Mouse (Mus musculus): ENCODE data around the gene Olfr804.

Olfr804 gene

GRCm38 (mm10) chr10:129702910-129703309 is at the start of gene Olfr804:
Gene Olfr804, plus strand, starts transcription at chr10:129703210.
- DNase-seq (ENCODE audit: low spot score) = no peak

DNA sequence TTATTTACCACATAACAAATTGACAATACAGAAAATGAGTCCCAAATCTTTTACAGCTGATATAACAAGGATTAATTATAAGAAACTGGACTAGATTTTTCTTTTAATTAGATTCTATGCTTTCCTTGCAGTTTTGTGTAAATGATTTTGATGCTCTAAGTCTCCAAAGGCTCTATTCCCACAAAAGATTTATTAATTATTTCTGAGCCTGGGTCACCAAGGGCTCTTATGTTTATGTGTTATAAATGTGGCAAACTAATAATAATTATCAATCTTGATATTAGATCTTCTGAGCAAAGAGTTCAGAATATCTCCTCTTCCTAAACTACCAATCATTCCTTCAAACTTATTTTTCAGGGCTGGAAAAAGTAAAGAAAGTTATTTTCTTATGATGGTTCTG is 45.6 kb upstream of the Olfr804 start, which contains the start of gene Olfr800:
Gene Olfr800 (plus strand): TSS at position 301 of the 400 bp plus-strand sequence.
- DNase-seq (ENCODE audit: low spot score) = no peak

- no peak for DNase-seq (ENCODE audit: low spot score)
Measured at GRCm38 (mm10) chr10:129673765-129674164, 29.2 kb upstream of the Olfr804 start, which contains the start of gene Olfr801. Gene Olfr801, minus strand, starts transcription at chr10:129673865.

DNA sequence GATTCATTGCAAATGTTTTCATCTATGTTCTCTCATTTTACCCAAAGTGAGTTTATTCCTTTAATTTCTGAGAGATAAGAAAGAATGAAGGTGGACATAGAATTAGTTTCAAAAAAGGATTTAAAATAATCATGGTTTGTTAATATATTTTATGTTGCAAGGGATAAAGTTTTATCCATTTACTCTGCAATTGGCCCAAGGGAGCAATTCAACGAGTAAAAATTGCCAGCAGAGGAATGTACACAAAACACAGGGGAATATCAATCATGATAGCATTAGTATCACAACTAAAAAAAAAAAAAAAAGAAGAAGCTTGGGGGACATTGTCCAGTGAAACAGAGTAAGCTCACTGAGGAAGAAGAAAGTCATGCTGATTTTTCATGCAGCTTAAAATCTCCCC is 14.9 kb upstream of the Olfr804 start, which contains the start of gene Olfr802:
Gene Olfr802 (minus strand): TSS at position 101 of the 400 bp plus-strand sequence.
- no peak for DNase-seq (ENCODE audit: low spot score)

DNA sequence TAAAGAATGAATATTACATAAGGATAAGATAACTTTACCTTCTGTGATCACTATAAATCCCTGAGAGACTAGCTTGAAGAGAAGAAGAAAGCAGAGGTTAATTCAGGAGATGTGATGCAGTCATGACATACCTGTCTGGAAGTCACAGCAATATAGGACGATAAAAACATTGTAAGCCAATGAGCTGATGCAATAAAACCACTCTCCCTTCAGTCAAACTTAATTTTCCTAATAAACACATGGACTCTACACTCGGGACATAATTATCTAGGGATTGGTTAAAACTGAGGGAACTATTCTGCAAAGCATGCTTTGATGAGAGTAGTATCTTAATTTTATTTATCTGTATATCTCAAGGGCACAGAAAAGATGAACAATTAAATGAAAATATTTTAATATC is 8.8 kb upstream of the Olfr804 start, which contains the start of gene Olfr803:
Gene Olfr803 (minus strand): TSS at position 101 of the 400 bp plus-strand sequence.
- DNase-seq (ENCODE audit: low spot score) = no peak

DNA sequence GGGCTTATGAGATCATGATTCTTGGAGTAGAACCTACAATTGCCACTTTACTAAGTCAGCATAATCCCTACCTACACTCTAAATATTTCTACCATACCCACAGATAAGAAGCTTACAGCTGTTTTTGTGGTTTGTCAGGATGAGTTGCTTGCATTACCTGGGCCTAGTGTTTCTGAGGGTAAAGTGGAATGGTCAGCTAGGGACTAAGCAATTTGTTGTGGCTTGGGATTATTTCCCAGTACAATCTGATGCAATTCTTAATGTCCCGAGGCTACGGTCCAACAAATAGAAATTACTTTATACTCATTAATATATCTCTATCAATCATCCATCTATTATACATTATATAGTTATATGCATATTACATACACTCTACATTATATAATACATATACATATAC is 26.3 kb downstream of the Olfr804 start, which contains the start of gene Olfr805:
Gene Olfr805 (minus strand): TSS at position 101 of the 400 bp plus-strand sequence.
- no peak for DNase-seq (ENCODE audit: low spot score)

- no peak for DNase-seq (ENCODE audit: low spot score)
Measured at GRCm38 (mm10) chr10:129741821-129742220, 38.8 kb downstream of the Olfr804 start, which contains the start of gene Olfr806. Gene Olfr806, minus strand, starts transcription at chr10:129741921.

- no peak for DNase-seq (ENCODE audit: low spot score)
Measured at GRCm38 (mm10) chr10:129757693-129758092, 54.7 kb downstream of the Olfr804 start, which contains the start of gene Olfr807. Gene Olfr807, minus strand, starts transcription at chr10:129757793.

Data from testis, postnatal 10 days (tissue).